Mouse (Mus musculus) liver, adult 2 months (tissue): ENCODE results near the gene Actr1b.

Source experiments
- CTCF ChIP-seq: fragments of 200-500 bp; IDR thresholded peaks from 2 replicates; pipeline ENCODE4 v1.5.1; 2011; ENCODE audit warnings: low read depth, low read length, control low read depth
- POLR2A ChIP-seq: fragments of 200-500 bp; IDR thresholded peaks from 2 replicates; pipeline ENCODE4 v1.6.1; 2011; ENCODE audit warnings: low read length, control low read depth; ENCODE audit not compliant: insufficient read depth; ENCODE audit errors: extremely low read depth

DNA sequence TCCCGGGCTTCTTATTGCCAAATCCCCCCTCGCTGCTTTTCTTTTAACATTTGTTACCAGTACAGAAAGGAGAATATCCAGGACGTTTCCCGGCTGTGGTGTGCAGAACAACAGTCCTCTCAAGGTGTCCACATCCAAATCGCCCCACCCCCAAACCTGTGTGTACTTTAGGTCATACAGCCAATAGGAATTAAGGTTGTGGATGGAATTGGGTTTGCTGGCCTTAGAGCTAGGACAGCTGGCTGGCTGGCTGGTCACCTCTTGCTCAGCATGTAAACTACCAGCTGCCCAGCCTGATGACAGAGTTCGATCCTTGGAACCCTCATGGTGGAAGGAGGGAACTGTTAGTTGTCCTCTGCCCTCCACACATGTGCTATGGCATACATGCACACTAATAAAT lies 19.4 kb downstream of the Actr1b start:
- TF ChIP-seq CTCF (no peak), POLR2A (no peak)
